Mouse (Mus musculus): ENCODE results near the gene Cenpo.

The Cenpo gene

DNA sequence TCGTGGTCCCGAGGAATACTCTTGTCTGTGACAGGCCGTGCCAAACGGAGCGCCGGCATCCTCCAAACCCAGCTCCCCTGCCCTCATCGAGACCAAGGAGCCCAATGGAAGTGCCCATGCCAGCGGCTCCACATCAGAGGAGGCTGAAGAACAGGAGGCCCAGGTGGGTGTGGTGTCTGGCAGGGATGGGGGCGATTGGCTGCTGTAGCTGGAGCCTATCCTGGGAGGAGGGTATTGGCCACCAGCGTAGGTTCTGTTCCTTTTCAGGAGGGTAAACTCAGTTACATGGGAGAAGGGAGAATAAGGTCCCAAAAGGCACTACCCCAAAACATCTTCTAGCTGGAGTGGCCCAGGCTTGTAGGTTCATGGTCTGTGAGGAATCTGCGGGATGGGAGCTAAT lies 34.8 kb downstream of the Cenpo start:
- peak in 1 of 2 experiments; percentile 9 for DNase-seq (ENCODE audit: low spot score in 2 of 2)

DNA sequence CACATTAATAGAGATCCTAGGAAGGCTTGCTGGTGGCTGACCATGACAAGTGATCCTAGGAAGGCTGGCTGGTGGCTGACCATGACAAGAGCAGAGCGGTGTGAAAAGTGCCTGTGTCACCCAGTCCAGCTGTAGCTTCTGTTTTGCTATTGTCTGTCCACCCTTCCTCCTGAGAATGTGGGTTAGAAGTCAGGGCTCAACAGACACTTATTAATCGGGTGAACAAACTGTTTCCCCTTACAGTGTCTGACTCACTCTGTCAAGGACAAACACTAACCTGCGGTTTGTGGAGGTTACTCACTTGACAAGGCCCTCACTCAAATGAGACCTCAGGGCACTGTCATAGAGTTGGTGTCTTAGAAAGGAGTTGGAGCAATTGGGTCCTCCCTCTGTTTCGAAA lies 35.4 kb downstream of the Cenpo start:
- no peak for DNase-seq (ENCODE audit: low spot score in 2 of 2)

DNA sequence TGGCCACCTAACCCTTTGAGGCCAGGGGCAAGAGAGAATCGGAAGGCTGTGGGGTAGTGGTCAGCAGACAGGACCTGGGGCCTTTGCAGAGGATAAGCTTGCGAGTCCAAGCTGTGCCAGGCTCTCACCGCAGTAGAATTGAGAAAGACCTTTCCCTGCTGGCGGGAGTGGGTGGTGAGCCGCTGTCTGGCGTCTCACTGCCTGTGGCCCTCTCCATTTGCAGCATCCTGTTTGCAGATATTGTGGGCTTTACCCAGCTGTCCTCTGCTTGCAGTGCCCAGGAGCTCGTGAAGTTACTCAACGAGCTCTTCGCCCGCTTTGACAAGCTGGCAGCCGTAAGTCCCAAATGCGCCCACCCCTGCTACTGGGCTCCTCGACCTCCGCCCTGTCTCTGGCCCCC lies 39.5 kb downstream of the Cenpo start:
- no peak for DNase-seq (ENCODE audit: low spot score in 2 of 2)

DNA sequence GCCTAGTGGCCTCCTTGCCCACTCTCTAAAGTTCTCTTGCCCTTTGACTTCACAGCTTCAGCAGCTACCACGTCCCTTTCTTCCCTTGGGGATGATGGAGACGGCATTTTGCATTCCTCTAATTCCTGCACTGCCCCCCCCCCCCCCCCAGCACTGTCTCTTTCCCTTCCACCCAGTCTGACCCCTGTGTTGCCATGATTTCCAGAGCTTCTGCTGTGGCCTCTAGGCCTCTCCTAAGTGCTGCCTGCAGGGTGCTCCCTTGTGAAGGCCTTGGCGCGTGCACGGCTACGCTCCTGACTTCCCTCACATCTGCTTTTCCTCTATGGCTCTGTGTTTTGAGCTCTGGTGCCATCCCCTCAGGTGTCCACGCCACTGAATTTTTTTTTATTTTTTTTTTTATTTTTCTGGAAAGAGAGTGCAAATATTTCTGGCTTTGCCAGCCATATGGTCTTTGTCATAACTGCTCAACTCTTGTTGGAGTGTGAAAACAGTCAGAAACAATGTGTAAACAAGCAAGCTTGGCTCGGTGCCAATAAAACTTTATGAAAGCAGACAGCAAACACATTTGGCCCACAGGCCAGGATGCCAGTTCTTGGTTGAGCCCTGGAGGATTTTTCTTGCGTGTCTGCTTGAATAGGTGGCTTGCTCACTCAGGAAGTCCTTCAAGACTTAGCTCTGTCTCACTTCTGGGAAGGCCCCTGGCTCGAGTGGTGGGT lies 40.9 kb downstream of the Cenpo start:
- no peak for DNase-seq (ENCODE audit: low spot score in 2 of 2)

DNA sequence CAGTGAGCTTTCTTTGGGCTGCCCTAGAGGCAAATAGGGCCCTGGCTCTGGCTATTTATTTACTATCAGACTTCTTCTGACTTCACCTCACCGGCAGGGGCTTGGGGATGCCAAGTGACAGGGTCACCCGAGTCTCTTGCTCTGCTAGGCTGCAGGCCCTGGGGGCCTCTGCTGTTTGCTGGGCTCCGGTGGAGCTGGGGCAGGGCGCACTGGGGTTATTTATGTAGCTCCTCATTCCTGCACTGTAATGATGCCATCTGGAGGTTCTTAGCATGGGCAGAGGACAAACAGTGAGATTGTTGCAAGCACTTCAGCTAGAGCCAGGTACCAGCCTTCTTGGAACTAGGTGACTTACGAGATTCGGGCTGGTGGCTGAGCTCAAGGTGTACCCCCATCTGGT lies 41.6 kb downstream of the Cenpo start:
- no peak for DNase-seq (ENCODE audit: low spot score in 2 of 2)

DNA sequence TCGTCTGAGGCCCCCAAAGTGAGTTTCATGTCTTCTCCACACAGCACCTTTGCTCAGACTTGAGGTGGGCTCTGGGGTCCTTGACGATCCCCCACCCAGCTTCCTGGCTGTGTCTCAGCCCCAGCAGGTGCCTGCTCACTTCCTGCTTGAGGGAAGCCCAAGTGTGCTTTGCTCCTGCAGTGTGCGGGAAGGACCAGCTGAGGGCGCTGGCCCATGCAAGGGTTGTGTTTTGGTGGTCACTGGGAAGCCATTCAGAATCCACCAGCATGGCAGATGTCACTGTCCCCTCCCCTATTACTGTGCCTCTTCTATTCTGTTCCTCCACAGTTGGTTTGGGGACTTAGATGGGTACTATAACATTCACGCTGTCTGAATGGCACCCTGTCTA lies 45.0 kb downstream of the Cenpo start:
- peak in 1 of 2 experiments; percentile 45 for DNase-seq (ENCODE audit: low spot score in 2 of 2)

DNA sequence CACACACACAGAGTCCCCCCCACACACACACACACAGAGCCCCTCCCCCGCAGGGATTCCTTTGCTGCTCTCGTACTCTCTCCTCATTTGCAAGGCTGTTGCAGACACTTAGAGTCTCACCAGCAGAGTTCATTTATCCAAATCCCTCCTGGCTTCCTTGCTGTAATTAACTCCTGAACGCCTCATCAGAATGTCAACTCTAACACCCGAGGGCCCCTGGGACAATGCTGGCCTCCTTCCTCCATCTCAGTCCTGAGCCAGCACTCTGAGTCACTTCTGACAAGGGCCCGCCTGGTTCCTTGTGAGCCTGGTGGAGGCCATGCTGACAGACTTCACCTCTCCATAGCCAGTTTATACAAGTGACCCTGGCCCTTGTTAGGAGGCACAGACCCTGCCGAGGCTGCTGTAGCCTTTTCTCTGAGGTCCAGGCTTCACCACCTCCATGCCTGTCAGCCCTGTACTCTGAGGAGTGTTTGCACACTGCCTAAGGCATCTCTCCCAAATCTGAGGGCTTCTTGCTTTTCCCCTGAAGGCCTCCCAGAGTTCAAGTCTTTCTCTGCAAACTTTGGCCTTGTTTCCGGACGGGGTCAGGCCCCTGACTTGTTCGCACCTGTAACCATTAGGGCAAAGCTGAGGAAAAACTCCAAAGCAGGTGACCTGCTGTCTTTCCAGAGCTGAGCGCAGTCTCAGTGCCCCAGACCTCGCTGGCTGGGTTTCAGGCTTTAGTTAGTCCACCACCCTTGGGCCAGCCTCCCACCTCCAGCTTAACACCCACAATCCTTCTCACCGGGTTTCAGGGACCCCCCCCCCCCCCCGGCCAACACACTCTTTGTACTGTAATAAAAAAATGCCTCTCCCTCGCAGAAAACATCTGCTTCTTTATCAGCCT lies 45.7 kb downstream of the Cenpo start:
- no peak for DNase-seq (ENCODE audit: low spot score in 2 of 2)

DNA sequence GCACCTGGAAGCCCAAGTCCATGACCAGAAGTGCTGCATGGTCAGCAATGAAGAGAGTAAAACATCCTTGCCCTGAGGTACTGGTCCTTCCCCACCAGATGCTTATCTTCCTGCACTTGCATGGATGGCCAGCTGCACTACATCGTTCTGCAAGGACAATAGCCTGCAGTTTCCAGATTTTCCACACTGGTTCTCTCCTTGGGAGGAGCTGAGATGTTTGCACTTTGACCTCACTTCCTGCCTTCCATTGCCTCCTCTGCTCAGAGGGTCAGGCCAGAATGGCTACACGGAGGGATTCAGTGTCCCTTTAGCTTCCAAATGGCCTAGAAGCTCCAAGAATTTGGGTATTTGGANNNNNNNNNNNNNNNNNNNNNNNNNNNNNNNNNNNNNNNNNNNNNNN lies 49.4 kb downstream of the Cenpo start:
- no peak for DNase-seq (ENCODE audit: low spot score in 2 of 2)

DNA sequence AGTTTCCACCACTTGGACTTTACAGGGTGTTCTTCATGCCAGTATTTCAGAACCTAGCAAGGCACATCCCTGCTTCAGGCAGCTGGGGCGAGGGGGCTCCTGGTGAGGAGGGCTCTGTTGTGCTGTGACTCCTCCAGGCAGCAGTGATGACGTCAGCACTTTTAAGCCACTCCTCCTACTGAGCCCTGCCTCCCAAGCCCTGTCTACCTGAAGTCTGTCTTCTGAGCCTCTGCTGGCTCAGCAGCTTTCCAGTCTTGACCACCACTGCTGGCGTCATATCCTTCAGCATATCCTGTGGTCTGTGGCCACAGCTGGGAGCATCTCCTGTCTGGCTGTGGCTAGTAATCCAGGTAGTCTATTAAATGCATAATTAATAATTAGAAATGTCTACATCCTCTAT lies 53.6 kb downstream of the Cenpo start:
- DNase-seq (ENCODE audit: low spot score in 2 of 2): no peak

DNA sequence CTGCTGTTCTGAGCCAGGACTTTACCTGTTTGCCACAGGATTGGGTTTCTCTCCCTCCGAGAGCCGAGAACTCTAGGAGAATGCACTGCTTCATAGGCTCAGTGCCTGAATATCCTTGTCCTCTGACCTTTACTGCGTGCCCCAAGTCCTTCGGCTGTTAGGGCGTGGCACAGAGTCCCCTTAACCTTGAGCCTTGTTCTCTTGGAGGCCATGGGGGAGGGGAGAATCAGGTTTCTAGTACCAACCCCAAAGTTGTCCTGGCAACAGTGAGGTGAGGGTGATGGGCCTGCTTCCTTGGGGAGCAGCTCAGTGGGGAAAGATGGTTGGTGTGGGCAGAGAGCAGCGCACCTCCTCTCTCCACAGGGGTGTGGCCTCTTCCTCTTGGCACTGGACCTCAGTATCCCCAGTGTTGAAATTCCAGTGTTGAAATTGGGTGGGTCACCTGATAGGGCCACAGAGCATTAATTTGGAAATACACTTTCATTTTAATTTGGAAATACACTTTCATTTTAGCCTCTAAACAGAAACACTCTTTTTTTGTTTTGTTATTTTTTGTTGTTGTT lies 54.3 kb downstream of the Cenpo start:
- no peak for DNase-seq (ENCODE audit: low spot score in 2 of 2)

DNA sequence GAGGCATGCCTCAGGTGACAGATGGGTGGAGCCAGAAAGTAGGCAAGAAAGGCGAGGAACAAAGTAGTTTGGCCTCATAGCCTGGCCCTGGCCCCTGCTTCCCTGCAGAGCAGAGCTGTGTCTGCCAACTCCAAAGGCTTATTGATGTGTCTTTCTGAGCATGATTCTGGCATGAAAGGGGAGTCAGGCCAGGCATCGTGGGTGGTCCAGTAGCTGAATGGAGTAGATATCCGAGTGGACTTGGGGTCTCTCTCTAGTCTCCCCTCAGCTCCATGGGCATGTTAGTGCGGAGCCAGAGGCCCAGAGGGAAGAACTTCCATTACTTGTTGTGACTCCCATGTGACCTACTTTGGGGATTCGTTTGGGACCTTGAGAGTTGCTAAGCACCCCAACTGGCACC lies 55.3 kb downstream of the Cenpo start:
- DNase-seq (ENCODE audit: low spot score in 2 of 2): no peak

DNA sequence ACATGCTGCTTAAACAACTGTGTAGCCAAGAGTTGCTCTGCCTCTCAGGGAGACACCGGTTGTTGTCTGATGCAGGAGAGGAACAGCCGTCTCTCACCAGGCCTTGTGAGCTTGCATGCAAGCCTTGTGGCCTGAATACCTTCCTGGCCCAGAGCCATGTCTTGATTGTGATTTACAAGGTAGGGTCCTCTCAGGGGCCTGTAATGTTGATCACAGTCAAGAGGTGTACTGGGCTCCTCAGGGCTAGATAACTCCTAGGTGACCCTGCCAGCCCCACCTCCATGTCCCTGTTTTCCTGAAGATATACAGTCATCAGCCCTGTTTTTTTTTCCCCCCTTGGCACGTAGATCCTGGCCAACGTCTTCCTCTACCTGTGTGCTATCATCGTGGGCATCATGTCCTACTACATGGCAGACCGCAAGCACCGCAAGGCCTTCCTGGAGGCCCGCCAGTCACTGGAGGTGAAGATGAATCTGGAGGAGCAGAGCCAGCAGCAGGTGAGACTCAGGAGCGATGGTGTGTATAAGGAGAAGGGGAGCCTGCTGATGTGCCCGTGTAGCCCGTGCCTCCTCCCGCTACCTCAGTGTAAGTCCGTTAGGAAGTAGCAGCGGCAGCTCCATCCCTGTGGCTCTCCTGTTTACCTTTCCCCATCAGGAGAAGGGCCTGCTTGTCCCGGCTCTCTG lies 60.8 kb downstream of the Cenpo start:
- no peak for DNase-seq (ENCODE audit: low spot score in 2 of 2)

DNA sequence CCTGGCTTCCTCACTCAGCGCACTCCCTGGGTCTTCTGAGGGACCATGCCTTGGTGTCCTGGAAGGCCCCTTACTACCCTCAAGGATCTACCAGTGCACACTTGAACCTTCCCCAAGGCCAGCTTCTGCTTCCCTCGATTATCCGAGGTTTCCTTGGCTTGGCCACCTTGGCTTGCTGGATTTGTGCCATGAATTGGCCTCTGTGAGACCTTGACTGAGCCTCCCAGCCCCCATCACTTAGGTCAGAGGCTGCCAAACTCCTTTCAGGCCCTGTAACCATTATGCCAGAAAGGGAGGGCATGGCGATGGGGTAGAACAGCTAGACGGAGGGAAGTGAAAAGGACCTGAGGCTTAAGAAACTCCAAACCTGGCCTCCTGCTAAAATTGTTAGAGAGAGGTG lies 64.5 kb downstream of the Cenpo start:
- no peak for DNase-seq (ENCODE audit: low spot score in 2 of 2)

DNA sequence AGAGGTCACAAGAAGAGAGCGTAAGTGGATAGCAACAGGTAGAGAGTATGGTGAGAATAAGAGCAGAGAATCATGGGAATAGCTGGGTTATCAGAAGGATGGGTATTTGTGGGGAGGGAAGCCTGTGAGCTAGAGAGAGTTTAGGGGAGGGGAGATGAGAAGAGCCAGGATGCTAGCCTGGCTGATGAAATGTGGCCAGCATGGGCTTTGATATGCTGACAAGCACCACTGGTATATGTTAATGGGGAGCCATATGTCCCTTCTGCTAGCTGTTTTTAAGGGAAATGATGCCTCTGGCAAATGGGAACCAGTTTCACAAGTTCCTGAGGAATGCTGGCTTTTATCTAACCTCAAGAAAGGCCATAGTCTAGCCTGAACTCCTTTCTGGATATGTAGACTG lies 65.0 kb downstream of the Cenpo start:
- DNase-seq (ENCODE audit: low spot score in 2 of 2): no peak

DNA sequence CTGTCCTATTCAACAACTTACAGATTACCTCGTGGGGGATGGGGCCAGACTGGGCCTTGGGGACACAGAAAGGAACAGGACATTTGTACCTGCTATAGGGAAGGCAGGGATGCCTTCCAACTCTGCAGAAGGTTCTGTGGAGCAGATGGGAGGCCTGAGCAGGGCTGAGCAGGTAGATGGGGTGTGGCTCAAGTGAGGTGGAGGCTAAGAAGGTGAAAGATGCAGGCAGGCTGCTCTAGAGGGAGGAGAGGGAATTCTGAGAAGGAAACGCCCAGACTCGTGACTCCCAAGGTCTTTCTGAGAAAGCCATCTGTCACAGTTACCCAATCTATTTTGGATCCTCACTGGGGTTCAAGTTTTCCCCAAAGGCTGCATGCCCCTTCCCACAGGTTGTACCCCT lies 67.1 kb downstream of the Cenpo start:
- no peak for DNase-seq (ENCODE audit: low spot score in 2 of 2)

DNA sequence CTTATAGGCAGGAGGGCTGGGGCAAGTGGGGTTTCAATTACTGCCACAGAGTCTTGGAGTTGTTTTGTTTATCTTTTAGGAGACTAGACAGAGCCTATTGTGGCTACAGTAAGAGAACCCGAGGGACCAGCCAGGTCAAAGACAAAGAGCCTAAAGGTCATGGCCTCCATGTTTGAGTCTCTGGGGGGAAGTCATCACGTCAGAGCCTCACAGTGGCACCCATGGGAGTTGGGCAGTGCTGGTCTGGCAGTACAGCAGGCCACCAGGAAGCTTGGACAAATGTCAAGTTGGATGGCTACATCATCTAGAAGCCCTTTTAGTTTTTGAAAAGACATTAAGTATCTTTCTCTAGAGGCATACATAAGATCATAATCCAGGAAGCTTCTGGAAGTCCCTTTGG lies 71.2 kb downstream of the Cenpo start:
- DNase-seq (ENCODE audit: low spot score in 2 of 2): no peak

DNA sequence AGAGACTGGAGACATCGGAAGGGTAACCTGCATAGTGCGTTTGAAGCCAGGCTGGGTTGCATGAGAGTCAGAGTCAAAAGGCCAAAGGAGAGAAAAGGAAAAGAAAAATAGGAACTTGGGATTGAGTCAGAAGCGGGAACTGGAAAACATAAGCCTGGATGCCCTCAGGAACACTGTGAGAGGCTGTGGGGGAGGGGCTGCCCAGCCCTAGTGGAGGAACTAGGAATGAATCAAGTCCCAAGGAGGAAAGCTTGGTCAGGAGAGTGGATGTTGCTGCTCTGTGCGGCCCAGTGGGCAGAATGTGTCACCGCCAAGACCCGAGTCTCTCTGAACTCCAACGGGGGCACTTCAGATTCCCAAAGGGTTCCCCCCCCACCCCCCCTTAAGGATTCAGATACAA lies 73.8 kb downstream of the Cenpo start:
- no peak for DNase-seq (ENCODE audit: low spot score in 2 of 2)

DNA sequence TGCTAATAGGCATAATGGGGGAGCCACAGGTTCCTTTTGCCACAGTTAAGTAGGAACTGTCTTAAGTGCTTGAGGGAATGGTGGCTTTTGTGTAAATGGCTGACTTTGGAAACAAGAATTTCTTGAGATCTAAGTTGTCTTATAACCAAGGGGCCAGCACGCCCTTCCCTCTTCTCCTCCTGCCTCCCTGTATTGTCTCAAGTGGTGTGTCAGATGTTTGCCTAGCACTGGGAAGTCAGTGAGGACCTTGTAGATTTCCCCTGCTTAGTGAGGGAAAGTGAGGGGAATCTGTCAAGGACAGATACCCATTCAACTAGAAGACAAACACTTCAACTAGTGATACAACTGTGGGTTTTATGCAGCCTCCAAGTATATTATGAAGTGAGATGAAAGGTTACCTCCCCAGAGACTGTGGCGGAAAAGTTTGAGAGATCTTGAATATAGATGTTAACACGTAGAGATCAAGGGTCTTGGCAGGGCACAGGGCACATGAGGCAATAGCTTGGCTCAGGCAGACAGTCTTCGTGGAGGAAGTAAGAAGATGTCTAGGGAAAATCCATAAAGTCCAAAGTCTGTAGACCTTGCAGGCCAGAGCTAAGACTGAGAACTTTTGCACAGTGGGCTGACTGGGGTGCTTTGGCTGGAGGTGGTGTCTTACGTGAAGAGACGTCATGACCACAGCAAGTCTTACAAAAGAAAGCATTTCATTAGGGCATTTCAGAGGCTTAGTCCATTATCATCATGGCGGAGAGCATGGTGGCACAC lies 75.0 kb downstream of the Cenpo start:
- DNase-seq (ENCODE audit: low spot score in 2 of 2): no peak

DNA sequence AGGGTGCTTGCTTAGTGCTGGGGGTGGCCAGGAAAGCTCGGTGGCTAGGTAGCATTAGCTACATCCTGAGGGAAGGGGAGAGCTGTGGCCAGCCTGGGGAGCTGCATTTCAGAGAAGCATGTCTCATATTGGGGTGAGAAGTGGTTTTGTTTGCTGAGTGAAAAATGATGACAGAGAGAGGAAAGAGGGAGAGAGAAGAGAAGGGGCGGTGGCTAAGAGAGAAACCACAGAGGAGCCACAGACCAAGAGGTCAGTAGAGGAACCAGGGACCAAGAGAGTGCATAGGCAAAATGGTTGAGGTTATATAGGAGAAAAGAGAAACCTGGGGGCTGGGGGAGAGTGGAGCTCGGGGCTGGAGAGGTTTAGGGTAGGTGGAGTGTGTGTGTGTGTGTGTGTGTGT lies 75.9 kb downstream of the Cenpo start:
- no peak for DNase-seq (ENCODE audit: low spot score in 2 of 2)

DNA sequence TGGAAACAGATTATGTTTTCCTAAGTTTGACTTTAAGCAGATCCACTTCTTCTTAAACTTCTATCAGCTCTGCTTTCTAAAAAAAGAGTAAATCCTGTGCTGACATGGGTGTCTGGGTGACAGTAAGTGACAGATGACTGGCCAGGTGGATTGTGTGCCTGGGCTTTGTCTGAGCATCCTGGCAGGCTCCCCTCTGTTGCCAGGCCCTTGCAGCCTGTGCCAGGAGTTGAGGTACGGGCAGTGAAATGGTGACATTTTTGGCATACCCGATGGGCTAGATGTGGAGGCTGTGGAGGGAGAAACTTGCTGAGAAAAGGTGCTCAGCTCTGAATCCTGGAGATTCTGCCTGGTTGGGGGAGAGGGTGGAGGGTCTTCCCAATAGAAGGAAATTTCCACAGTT lies 76.6 kb downstream of the Cenpo start:
- DNase-seq (ENCODE audit: low spot score in 2 of 2): no peak

DNA sequence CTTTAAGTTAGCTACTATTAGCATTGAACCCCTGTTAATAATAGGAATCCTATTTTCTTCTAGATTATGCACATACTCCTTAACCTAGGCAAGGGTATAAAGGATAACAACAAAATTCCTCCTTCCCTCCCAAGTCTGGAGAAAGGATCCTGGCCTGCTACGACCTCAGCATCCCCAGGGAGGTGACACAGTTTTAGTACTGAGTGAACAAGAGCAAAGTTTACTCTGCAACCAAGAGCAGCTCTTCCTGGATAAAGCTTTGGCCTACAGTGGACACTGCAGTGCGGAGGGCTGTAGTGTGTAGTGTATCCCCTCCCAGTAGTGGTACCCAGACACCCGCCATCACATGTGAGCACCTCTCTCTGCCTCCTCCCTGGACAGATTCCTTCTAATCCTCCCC lies 82.1 kb downstream of the Cenpo start:
- no peak for DNase-seq (ENCODE audit: low spot score in 2 of 2)

DNA sequence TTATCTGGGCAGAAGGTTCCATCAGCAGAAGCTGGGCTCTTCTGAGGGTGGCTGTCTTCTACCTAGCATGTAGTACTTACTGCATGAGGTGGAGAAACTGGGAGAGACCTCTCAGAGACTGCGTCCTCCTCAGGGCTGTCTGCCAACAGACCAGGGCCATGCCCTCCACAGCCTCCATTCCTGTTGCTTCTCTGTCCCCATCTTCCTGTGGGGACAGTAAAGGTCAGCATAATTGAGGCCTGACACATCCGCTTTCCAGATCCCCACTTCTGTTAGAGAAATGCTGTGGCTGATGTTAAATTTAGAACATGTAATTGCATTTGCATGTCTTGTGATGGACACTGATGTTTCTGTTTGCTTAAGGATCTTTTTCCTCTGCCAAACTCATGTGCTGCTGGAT lies 83.2 kb downstream of the Cenpo start:
- no peak for DNase-seq (ENCODE audit: low spot score in 2 of 2)
